Mouse (Mus musculus) heart, postnatal 25 days (tissue): Measurements from ENCODE around the gene Phactr2. TPM values are rescaled to one million over a fixed set of nuclear protein-coding genes. Genes with fewer than 3 reads are reported as not detected.

Experiments used
- DNase-seq: peaks from one replicate; pipeline ENCODE4 v3.0.0; 2022; ENCODE audit warnings: low spot score
- intact Hi-C: fragments of 180-260 bp; cut with DNase I; formaldehyde crosslinking; loops from one replicate; pipeline ENCODE4 v1.15.1; 2025
- total RNA-seq, 2 experiments: library from RNA; stranded (reverse); gene quantifications; 2 replicates each; pipeline ENCODE4 v1.2.3; 2021

Gene Phactr2
- total RNA-seq, 2 experiments from 2014 or later = 45.0 to 51.5 TPM

DNA sequence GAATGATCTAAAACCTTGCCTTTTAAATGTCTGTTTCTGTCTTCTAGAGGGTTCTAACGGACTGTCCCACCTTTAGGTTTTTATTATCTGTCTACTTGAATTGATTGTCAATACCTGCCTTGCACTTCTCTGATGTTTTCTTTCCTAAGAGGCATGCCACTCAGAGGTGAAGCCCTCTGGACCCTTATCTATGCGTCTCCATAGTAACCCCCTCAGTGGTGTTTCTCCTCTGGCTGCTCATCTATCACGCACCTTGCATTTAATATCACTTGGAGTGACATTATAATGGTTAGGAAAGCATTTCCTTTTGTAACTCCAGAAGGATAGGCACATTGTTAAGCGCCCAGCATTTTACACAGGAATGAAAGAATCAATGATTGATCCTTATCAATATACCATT, 137.2 kb downstream of the Phactr2 start:
- DNase-seq = no peak

GRCm38 (mm10) chr10:13335814-13336213, 138.4 kb downstream of the Phactr2 start:
- no peak for DNase-seq
- intact Hi-C loops = no loop called here

More for the DNA sequence above, 137.2 kb downstream of the Phactr2 start:
- intact Hi-C loops = no loop called here

DNA sequence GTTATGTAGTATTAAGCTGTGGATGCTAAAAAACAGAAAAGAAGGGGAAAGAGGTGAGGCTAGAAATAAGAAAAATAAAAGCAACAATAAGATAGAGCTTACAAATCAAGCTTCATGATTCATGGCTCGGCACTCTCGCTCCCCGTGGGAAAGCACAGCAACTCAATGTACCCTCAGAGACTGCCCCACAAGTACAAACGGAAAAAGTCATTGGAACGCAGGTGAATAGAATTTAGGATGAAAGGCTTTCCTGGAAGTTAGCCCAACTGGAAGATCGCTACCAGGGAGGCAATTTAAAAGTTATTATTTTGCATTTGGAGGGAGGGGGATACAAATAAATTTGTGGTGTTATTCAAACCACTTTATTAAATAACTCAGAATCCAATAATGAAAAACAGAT, 138.9 kb downstream of the Phactr2 start:
- DNase-seq = no peak
- intact Hi-C loops = no loop called here

- intact Hi-C loops = no loop called here
- DNase-seq = no peak
These were observed 140.4 kb downstream of the Phactr2 start for GRCm38 (mm10) chr10:13333781-13334180.

DNA sequence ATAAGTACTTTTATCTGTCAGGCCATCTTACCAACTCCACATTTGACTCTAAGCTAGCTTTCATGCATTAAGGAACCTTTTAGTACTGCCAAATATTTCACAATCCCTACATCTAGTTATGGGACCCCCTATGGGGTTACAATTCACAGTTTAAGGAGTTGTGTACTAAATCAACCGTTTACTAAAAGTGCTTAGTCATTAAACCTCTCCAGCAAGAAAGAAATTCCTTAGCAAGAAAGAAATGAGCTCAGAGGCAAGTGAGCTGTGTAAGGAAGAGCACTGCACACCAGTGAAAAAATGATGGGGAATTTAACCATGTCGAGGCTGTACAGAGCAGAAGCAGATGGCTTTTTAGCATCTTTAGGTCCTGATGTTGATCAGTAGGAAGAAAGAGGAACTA, 141.2 kb downstream of the Phactr2 start:
- no peak for DNase-seq
- intact Hi-C loops = no loop called here

- intact Hi-C loops = no loop called here
- no peak for DNase-seq
These were observed 142.7 kb downstream of the Phactr2 start for GRCm38 (mm10) chr10:13331405-13332032.

GRCm38 (mm10) chr10:13328602-13329001, 145.6 kb downstream of the Phactr2 start:
- intact Hi-C loops = loop anchor here (5.0 kb wide), 1 partner anchor 131 kb away; no protein-coding TSS in a partner anchor
- DNase-seq = no peak

GRCm38 (mm10) chr10:13326149-13326873, 147.9 kb downstream of the Phactr2 start:
- intact Hi-C loops = loop anchor here (2.0 to 5.0 kb wide), 2 partner anchors 26 to 129 kb away; no protein-coding TSS in a partner anchor
- no peak for DNase-seq

DNA sequence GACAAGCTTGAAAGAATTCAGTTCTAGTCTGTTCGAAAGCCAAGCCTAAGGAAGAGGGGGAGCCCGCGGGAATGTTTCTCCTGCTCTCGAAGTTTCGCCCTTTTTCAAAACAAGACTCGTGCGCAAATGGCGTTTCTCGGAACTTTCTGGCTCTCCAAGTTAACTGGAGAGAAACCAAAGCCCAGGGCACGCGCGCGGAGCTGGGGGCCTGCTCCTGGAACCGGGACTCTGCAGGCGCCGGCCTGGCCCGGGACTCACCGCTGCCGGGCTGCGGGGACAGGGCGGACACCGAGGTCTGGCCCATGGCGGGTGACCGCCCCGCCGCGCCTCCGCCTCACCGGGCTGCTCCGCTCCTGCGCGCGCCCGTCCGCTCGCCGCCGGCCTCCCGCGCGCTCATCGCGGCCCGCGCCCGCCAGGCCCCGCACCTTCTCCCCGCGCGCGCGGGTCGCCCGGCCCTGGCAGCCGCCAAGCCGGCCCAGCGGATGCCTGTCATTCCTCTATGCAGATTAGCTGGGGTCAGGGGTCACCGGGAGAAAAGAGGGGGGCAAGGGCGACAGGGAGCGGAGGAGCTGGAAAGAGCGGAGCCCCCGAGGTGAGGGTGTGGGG, 150.3 kb downstream of the Phactr2 start:
- DNase-seq = peak; percentile 60
- intact Hi-C loops = loop anchor here (5.0 kb wide), 1 partner anchor 47 kb away; no protein-coding TSS in a partner anchor

DNA sequence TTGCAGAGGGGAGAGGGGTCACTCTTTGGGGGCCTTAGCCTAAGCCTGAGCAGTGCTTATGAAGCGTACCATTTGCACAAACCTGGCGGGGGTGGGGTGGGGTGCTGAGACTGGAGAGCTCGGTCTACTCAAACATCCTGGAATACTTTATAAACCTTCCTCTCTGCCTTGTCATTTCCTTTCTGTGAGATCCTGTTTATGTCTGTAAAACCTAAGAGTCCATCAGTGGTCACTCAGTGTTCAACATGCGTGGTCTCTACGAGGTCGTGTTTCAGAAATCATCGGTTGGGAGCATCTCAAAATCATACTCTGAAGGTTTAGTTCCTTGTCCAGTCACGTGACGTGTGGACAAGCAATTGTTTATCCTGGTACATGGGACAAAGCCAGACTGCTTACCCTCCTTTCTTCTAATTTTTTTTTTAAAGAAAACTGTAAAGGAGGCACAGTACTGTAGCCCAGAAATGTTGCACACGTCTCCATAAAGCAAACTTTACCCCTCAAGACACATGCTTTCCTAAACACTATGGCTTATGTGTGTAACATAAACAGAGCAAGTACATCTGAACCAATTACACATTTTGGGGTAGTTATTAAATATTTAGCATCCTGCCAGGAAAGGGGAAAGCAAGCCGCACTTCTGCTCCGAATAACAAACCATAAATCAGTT, 150.9 kb downstream of the Phactr2 start:
- DNase-seq = no peak
- intact Hi-C loops = loop anchor here (5.0 kb wide), 1 partner anchor 46 kb away; no protein-coding TSS in a partner anchor

- no peak for DNase-seq
- intact Hi-C loops = no loop called here
These were observed 159.2 kb downstream of the Phactr2 start for GRCm38 (mm10) chr10:13314999-13315398.

GRCm38 (mm10) chr10:13312576-13312975, 161.6 kb downstream of the Phactr2 start:
- intact Hi-C loops = no loop called here
- no peak for DNase-seq

GRCm38 (mm10) chr10:13311612-13312011, 162.6 kb downstream of the Phactr2 start:
- intact Hi-C loops = no loop called here
- no peak for DNase-seq

DNA sequence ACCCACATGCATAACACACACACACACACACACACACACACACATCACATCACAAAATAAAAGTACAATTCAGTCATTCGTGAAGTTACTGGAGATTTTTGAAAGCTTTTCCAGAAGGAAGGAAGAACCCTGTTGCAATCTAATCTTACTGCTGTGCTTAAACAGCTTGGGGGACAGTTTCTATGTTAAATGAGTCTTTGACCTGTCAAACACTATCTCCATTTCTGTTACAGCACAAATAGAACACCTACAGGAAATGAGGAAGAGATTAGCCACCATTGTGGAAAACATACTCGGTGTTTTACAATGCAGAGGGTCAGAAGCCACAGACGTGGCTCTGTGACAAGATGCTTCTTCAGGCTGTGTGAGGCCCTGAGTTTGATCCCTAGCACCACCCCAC, 164.1 kb downstream of the Phactr2 start:
- DNase-seq = no peak
- intact Hi-C loops = no loop called here

- no peak for DNase-seq
- intact Hi-C loops = no loop called here
These were observed 169.5 kb downstream of the Phactr2 start for GRCm38 (mm10) chr10:13304641-13305241.

GRCm38 (mm10) chr10:13303271-13304265, 170.6 kb downstream of the Phactr2 start:
- no peak for DNase-seq
- intact Hi-C loops = no loop called here

GRCm38 (mm10) chr10:13300601-13301000, 173.6 kb downstream of the Phactr2 start:
- intact Hi-C loops = loop anchor here (2.0 kb wide), 1 partner anchor 26 kb away; no protein-coding TSS in a partner anchor
- no peak for DNase-seq

DNA sequence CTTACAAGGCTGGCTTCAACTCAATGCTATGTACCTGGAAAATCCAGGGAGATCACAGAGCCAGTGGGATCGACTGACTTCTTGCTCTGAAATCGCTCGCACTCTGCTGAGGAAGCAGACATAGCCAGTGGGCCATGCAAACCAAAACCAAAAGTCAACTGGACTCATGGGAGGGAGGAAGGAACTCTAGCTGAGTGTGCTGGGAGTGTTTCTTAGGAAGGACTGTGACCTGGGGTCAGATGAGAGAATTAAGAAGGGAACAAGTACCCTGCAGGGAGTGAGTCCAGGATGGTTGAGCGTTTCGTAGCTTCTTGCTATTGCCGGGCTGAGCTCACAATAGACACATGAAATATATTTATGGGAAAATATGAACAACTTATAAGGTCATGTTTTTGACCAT, 174.0 kb downstream of the Phactr2 start:
- intact Hi-C loops = loop anchor here (2.0 kb wide), 1 partner anchor 27 kb away; no protein-coding TSS in a partner anchor
- no peak for DNase-seq

DNA sequence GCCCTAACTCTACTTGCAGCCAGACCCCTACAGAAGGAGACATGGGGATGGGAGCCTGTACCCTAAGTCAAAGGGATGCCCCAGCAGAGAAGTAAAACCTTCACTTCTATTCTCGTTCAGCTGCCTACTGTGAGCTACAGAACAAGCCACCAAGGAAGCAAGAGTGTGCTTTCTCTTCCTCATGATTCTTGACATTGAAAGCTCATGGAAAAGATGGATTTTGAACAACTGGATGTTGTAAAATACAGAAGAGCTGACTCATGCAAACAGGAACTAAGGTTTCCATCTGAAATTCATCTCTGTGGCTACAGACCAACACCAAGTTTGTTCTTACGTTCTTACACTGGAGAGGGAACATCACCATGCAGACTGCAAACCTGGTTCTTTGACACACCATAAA, 179.3 kb downstream of the Phactr2 start:
- no peak for DNase-seq

More for the DNA sequence above, 179.3 kb downstream of the Phactr2 start:
- intact Hi-C loops = no loop called here
